Mouse (Mus musculus) gastrocnemius, adult 8-10 months (tissue): ENCODE data around the gene Wfdc5. TPM values are rescaled to one million over a fixed set of nuclear protein-coding genes. Genes with fewer than 3 reads are reported as not detected.

ENCODE experiments used
- DNase-seq, 2 experiments: peaks; one replicate each; pipeline ENCODE4 v3.0.0; 2022; ENCODE audit warnings: low spot score in 2 of 2
- total RNA-seq, 4 experiments: library from RNA; stranded (reverse); gene quantifications; 2 replicates each; pipeline ENCODE4 v1.2.4; 2022

Gene Wfdc5
- total RNA-seq, 4 experiments from 2014 or later = 0.19 TPM; not detected in 3

DNA sequence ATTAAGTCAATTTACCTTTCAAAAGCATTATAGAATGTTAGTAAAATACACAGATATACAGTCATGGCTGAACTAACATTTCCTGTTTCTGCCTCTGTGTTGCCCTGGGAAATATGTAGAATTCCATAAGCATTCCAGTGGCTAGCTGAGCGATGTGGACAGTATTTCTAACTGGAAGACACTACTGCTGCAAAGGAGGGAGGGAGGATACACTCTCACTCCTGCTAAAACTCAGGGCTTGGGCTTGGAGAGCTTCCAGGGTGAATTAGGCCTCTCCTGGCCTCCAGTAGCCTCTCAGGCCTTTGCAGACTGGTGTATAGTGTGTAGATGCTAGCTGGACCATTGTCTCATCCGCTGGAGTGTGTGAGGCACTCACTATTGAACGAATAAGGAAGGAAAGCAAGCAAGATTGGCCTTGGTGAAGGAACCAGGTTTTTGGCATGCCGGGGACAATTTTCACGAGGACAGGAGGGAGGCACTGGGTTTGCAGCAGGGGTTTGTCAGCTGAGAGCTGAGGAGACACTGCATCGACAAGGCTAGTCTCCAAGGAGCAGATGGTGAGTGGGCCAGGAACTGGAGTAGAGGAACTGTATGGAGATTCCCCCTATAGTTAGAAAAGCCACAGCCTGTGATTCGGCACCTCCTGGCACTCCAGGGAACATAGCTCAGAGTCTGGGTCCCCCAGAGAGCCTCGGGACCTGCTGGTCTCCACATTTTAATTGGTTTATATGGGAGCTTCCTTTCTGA lies 7.7 kb downstream of the Wfdc5 start:
- DNase-seq = no peak

DNA sequence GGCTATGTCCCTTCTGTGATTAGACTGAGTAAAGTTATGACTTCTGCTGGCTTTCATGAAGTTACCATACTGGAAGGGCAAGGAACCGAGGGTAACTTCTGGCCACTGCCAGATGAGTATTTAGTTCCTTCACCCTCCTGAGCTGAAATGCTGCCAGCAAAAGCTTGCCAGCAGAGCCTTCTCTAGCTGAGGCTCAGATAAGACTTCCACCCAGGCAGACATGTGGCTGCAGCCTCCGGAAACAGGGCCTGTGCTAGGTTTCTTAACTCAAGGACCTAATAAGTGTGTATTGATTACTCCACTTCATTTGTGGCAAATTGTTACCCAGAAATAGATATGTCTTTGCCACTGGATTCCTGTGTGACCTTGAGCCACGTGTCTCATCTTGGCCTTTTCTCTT lies 9.1 kb downstream of the Wfdc5 start:
- peak; percentile 33 to 54 for DNase-seq

DNA sequence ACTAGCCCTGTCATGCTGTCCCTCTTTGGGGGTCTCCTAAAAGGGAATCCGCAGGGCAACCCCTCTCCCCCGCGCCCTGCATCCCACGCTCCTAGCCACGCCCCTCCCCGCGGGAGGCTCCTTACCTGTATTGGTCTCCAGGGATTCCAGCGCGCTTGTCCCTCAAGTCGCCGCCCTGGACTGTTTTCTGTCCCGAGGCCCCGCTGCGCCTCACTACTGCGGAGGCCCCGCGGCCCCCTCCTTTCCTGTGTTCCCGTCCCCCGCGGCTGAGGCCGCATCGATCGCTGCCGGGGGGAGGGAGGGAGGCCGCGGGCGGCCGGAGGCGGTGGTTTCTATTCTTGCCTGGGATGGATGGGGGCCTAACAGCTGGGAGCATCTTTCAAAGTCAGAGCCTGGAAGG lies 11.6 kb downstream of the Wfdc5 start, which contains the start of gene Kcns1:
Kcns1 (minus strand) TSS at position 212 of the 400 bp plus-strand sequence.
- DNase-seq = no peak

DNA sequence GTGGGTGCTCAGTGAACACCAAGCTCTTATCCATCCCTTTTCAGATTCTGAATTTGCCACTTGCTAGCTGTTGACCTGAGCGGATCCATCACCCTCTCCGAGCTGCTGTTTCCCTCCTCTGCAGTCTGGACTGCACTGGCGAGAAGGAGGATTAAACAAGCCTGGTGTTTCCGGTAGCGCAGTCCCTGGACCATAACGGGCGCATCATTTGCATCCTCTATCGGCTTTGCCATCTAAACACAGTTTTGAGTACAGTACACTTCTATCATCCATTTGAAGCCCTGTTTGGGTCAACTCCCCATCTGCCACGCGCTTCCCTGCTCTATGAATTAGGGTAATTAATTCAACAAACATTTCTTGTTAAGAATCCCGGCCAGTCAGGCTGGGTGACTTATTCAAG lies 12.2 kb downstream of the Wfdc5 start:
- DNase-seq = no peak

DNA sequence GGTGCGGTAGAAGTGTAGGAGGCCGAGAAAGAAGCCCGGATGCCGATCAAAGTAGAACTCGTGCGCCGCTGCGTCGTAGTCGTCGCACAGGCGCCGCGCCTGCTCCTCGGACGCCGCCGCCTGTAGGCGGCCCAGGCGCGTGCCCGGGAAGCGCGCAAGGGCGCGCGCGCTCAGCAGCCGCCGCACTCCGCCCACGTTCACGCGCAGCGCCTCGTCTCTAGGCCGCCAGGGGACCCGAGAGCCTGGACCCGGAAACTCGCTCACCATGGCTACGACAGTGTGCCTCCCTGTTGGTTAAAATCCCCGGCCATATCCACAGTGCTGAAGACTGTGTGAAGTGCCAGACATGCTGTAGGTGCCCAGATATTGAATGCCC lies 14.0 kb downstream of the Wfdc5 start:
- no peak for DNase-seq

DNA sequence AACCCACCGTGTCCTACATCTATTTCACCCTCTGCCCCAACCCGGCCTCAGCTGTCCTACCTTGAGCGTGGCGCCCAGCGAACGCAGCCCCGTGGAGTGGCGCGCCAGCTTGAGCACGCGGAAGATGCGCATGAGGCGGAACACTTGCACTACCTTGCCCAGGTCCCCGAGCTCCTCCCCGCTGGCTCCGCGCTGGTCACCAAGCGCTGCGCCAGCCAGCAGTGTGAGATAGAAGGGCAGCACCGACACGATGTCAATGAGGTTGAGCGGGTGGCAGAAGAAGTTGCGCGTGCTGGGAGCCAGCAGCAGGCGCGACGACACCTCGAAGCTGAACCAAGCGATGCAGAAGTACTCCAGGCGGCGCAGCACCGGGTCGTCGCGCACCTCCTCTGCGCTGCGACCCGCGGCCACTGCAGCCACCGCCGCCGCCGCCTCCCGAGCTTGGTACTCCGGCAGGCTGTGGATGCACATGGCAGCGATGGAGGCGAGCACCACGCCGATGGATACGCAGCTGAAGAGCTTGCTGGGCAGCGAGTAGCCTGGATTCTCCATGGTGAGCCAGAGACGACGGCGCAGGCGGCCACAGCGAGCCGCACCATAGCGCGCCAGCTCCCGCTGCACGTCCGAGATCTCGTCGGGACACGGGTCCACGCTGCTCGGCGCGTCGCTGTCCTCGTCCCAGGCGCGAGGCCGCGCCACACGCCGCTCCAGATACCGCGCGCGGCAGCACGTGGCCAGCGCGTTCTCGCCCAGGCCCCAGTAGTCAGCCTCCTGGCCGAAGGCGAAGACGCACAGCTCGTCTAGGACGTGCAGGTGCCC lies 14.6 kb downstream of the Wfdc5 start:
- no peak for DNase-seq

DNA sequence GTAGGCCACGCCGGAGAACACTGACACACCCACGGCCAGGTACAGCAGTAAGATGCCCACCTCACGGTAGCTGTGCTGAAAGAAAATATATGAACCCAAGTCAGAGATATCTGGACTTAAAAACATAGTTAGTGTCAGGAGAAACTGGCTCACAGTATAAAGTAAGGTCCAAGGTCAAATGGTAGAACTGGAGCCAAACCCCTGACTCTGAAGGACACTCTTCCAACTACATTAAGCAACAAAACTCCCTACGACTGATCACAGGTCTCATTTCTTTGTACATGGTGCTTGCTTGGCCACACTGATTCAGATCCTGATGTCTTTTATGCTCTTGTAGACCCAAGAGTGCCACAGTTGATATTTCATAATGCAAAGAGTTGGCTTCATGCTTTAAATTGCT lies 17.6 kb downstream of the Wfdc5 start:
- no peak for DNase-seq

DNA sequence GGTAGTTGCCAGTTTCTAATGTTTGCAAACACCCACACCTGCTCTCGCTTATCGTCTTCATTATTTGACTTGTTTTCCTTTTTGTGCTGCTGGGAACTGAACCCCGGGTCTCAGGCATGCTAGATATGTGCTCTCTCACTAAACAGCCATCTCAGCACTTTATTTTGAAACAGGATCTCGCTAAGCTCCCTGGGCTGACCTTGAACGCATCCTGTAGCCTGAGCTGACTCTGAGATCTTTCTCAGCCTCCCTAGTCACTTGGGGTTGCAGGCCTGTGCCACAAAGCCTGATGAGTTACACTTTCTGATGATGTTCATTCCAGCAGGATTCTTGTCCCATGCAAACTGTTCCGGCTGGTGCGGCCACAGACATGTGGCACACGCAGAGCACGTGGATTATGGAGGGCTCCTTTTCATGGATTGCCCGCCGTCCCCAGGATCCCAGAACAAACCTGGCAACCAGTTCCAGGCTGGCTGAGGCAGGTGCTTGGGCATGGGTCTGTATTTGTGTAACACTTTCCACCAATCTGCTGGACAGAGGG lies 21.0 kb downstream of the Wfdc5 start:
- no peak for DNase-seq

DNA sequence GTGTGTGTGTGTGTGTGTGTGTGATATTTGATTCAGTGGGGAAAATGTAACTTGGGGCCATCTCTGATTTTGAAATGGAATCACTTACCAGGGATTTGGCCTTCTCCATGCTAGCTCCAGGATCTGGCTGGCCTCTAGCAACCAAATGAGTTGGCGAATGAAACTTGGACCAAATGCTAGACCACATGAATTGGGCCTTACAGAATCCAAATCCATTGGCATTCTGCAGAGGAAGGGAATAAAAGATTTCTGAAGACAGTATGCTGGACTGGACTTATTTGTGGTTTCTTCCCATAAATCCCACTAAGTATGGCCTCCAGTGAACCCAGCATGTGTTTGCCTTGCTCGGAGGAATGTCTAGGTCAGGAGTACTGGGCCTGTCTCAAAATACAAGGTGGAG lies 23.7 kb downstream of the Wfdc5 start:
- peak; percentile 26 to 42 for DNase-seq

DNA sequence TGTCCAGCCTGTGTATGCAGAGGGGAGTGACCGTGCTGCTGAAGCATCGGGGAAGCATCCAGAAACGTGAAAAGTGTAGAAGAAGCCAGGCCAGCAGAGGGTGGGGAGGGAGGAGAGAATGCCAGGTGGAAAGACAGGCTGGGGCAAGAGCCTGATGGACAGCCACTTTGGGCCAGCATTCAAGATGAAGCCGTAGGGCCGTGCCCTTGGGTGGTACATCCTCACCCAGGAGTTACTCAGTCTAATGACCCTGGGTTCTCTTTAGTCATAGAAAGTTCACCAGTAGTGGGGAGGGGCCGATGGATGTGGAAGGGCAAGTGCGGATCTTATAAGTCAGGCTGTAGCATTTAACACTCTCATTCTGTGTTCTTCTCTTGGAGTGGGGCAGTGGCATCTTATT lies 26.4 kb downstream of the Wfdc5 start:
- no peak for DNase-seq

DNA sequence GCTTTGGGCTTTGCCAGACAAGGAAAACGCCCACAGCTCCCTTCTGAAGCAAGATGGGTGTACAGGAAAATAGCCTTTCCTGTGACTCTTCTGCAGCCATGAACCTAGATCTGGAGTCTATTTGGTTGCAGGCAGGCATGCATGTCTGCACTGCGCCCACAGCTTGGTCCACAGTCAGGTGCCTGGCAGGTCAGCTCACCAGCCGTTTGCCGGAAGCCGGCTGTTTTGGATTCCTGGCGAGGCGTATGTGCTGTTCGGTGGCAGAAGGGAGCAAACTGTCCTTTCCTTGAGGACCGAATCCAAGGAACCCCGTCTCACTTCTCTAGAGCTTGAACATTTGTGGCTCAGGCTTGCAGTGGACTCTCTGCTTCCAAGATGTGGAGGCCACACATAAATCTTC lies 28.5 kb downstream of the Wfdc5 start:
- DNase-seq = no peak

DNA sequence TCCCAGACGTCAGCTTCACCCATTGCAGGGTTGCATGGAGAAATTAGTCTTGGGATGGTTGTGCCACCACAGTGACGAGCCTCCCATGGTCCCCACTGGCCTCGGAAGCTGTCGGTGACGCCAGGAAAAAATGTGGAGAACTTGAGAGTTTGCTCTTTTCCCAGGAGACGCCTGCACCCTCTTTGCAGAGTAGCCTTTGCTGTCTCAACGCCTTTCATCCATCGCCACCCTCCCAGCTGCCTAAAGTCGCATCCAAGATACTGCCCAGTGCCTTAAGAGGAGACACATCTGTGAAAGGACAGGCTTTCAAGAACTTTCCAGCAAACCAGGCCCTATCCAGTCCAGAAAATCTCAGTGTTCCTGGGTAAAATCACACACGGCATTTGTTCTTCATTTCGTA lies 30.2 kb downstream of the Wfdc5 start:
- no peak for DNase-seq

DNA sequence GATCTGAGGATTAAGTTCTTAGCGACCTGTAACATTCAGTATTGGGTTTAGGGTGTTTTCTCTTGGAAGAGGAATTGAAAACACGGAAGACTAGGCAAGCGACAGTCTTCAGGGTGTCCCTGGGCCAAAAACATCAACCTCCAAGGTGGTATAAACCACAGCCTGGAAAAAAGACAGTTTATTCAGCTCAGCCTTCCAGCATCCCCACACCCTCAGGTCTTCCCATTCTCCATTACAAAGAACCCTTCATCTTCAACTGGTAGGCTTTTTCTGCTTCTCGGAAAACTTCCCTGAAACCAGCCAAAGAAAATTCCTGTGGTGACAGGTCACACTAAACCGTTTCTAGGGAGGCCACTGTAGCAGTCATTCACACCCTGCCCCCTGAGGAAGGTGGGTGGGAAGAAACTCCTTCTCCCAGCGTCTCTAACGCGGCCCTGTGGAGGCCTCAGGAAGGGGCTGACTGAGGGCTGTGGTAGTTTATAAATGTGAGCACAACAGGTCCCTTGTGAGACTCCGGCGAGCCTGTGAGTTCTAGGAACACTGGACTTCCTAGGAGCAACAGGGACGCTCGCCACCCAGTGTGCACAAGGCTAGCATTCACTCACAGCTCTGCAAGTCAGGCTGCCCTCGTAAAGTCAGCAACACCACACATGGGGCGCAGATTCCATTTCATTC lies 32.3 kb downstream of the Wfdc5 start:
- DNase-seq = no peak

DNA sequence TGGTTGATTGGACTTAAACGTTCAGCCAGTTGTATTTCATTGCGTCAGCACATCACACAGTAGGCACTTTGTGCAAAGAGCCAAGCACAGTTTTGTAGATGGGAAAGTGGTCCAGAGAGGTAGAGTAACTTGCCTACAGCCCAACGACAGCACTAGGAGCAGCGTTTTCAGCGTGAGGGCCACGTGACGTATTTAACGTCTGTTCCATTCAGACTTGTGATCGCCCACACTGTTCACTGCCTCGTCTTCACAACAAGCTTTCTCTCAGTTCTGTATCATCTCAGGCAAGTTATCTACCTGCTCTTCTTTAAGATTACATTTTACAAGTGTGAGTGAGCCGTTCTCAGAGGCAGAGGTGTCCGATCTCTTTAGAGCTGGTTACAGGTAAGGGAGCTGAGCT lies 36.0 kb downstream of the Wfdc5 start:
- no peak for DNase-seq

DNA sequence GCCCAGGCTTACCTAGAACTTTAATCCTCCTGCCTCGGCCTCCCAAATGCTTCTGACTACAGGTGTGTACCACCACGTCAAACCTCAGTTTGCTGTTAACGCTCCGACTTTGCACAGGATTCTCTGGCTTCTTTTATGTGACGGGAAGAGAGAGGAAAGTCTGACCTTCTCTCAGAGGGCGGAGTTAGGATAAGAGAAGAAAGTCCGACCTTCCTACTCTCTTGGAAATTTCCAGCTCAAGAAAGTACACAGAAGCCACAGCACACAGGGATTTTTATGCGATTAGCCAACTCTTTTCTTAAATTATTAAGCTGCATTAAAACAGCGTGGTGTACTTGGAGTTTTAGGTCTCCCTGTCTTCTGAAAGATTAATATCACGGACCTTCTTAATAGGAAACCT lies 38.0 kb downstream of the Wfdc5 start:
- no peak for DNase-seq

DNA sequence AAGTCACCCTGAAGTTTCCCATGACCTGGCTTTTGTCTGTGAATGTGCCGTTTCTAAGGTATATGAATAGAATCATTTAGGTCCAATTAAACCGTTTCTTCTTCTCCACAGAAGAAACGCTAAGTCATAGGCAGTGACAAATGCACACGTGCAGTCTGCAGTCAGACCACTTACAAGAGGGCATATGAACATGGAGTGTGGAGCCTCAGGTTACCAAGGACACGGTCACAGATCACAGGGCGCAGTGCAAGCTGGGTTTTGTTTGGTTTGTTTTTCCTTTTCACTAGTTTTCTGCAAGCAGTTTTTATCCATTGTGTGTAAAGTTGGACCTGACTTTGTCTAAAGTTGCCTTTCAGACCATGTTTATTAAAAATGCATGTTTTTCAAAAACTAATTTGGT lies 38.5 kb downstream of the Wfdc5 start:
- no peak for DNase-seq

DNA sequence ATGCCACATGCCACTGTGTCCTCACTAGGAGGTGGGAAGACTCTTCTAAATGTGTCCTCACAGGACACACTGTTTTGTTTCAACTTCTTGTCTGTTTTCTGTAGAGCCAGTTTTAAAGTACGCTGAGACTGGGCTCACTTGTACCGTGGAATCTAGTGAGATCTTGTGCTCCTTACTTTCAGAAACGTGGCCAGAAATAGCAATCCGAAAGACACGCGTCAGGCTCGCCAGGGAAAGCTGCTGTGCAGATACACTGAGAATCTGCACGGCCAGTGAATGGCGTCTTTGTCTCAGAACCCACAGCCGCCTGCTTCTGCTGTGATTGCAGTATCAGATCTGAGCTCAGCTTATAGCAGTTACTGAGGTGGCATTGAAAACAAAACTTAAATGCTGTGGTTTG lies 40.5 kb downstream of the Wfdc5 start:
- DNase-seq = no peak

DNA sequence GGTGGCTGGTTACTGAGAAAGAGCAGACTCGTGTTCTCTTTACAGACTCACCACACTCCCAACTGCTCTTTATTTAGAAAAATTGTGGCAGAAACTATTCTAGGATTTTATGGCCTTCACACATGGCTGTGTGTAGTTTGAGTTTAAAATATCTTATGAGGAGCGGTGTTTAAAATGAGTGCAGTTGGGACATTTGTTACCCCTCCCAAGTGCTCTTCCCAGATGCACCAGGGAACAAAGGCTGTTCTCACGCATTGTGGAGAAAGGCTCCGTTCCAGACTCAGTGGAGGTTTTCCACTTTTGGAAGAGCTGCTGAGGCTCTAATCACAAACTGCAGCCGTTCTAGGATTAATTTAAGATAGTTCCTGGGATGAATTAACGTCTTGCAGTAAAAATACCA lies 44.8 kb downstream of the Wfdc5 start:
- no peak for DNase-seq

DNA sequence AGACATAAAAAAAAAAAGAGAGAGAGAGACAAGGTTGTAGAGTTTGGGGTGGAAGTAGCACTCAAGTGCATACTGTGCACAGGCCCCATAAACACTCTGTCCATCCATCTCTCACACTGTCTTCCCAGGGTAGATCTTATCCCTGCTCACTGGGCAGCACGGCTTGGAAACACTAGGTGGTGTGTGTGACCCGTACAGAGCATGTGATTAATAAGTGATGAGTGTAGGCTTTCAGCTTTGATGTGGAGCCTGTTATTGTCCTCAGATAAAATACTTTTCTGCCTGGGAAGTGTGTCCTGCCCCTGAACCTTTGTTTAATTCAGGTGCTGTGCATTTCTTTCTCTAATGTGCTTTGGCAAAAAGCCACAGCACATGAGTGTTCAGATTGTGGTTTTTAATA lies 46.1 kb downstream of the Wfdc5 start:
- no peak for DNase-seq

DNA sequence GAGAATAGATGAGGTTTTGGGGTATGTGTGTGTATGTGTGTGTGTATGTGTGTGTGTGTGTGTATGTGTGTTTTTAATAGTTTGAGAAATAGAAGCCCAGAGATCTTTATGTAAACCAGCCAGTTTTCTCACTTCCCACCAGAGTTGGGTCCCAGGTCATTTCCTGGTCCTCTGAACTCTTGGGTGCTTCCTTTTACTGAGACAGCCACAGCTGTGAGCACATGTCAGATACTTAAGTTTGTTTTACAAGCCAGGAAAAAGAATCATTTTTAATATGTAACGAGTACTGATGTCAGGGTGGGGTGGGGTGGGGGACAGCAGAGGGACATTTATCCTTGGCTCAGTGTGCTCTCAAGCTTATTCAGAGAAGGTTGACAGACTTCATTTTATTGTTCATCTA lies 47.2 kb downstream of the Wfdc5 start:
- no peak for DNase-seq

DNA sequence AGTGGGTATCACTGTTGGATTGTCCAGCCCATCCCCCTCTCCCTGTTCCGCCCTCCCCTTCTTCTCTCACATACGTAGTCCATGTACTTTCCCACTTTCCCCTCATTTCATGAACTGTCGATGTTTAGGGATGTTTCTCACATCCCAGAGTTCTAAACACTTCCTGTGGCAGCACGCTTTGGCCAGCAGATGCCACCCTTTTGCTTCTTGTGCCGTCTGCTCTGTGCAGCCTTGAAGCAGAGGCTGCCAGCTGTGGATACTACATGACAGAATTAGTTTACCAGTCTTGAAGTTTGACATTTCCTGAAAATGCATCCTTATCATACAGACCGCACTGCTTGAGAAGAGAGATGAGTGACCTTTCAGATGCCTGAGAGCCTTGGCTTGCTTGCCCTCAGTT lies 48.0 kb downstream of the Wfdc5 start:
- DNase-seq = no peak

DNA sequence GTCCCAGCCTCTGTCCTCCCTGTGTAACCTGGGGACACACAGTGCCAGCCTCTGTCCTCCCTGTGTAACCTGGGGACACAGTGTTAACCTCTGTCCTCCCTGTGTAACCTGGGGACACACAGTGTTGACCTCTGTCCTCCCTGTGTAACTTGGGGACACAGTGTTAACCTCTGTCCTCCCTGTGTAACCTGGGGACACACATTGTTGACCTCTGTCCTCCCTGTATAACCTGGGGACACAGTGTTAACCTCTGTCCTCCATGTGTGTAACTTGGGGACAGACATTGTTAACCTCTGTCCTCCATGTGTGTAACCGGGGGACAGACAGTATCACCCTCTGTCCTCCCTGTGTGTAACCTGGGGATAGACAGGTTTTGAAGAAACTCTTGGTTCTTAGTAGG lies 51.0 kb downstream of the Wfdc5 start:
- no peak for DNase-seq
